Mouse (Mus musculus): Measurements from ENCODE around the gene Pitpnm1.
"Not testable (repeated sequence)": the region's sequence is repeated elsewhere in the genome, so short reads cannot be mapped to it uniquely, and the experiment has no call there.

The Pitpnm1 gene

GRCm38 (mm10) chr19:4099837-4100717 lies at the start of gene Pitpnm1:
Gene Pitpnm1, plus strand, starts transcription at chr19:4099998.
- DNase-seq (ENCODE audit: low read depth), result no peak

- no peak for DNase-seq (ENCODE audit: low read depth)
Measured at GRCm38 (mm10) chr19:4051016-4051415, 48.8 kb upstream of the Pitpnm1 start.

- no peak for DNase-seq (ENCODE audit: low read depth)
Measured at GRCm38 (mm10) chr19:4051741-4052515, 47.9 kb upstream of the Pitpnm1 start.

- no peak for DNase-seq (ENCODE audit: low read depth)
Measured at GRCm38 (mm10) chr19:4052516-4053030, 47.2 kb upstream of the Pitpnm1 start.

- no peak for DNase-seq (ENCODE audit: low read depth)
Measured at GRCm38 (mm10) chr19:4054613-4055012, 45.2 kb upstream of the Pitpnm1 start.

GRCm38 (mm10) chr19:4055216-4055946 lies 44.4 kb upstream of the Pitpnm1 start:
- DNase-seq (ENCODE audit: low read depth), result no peak

GRCm38 (mm10) chr19:4055947-4056693 lies 43.7 kb upstream of the Pitpnm1 start:
- no peak for DNase-seq (ENCODE audit: low read depth)

- DNase-seq (ENCODE audit: low read depth), result no peak
Measured at GRCm38 (mm10) chr19:4056727-4057126, 43.1 kb upstream of the Pitpnm1 start.

GRCm38 (mm10) chr19:4057389-4057788 lies 42.4 kb upstream of the Pitpnm1 start:
- DNase-seq (ENCODE audit: low read depth), result no peak

GRCm38 (mm10) chr19:4057962-4058361 lies 41.8 kb upstream of the Pitpnm1 start:
- DNase-seq (ENCODE audit: low read depth), result no peak

GRCm38 (mm10) chr19:4058581-4058980 lies 41.2 kb upstream of the Pitpnm1 start:
- DNase-seq (ENCODE audit: low read depth), result no peak

GRCm38 (mm10) chr19:4059069-4059740 lies 40.6 kb upstream of the Pitpnm1 start, which contains the start of gene Gstp3:
Gene Gstp3, minus strand, starts transcription at chr19:4059569.
- DNase-seq (ENCODE audit: low read depth), result no peak

- not testable (repeated sequence) for DNase-seq (ENCODE audit: low read depth)
Measured at GRCm38 (mm10) chr19:4060044-4060898, 39.5 kb upstream of the Pitpnm1 start.

GRCm38 (mm10) chr19:4060899-4061465 lies 38.8 kb upstream of the Pitpnm1 start:
- no peak for DNase-seq (ENCODE audit: low read depth)

GRCm38 (mm10) chr19:4063357-4063756 lies 36.4 kb upstream of the Pitpnm1 start:
- not testable (repeated sequence) for DNase-seq (ENCODE audit: low read depth)

GRCm38 (mm10) chr19:4064501-4064900 lies 35.3 kb upstream of the Pitpnm1 start:
- DNase-seq (ENCODE audit: low read depth), result not testable (repeated sequence)

GRCm38 (mm10) chr19:4066280-4066679 lies 33.5 kb upstream of the Pitpnm1 start:
- no peak for DNase-seq (ENCODE audit: low read depth)

- no peak for DNase-seq (ENCODE audit: low read depth)
Measured at GRCm38 (mm10) chr19:4066877-4067276, 32.9 kb upstream of the Pitpnm1 start.

GRCm38 (mm10) chr19:4068242-4068641 lies 31.6 kb upstream of the Pitpnm1 start:
- DNase-seq (ENCODE audit: low read depth), result not testable (repeated sequence)

All from fibroblast of lung, adult 2 months (primary cell).